ENCODE assay signal across 9 mouse cellular contexts in genomic region chr5:145234636-145235035, GRCm38 (mm10). TPM values are rescaled to one million over a fixed set of nuclear protein-coding genes. Genes with fewer than 3 reads are reported as not detected.
DNase-seq lines count a peak whose midpoint lies in the region; ATAC-seq and TF ChIP-seq lines count a peak whose summit lies in the region.
"Had no signal": no experiment of that assay in that cellular context is flagged by ENCODE, and none has a peak within 500 bp of the region (broad histone marks: within the 10 kb centered on the region; RNA-seq: fewer than 3 reads in every experiment).

No protein-coding gene starts in this region.

- peaks cover 14% of the 10 kb centered on the region for H3K4me1 ChIP-seq in kidney, embryonic 16.5 days (ENCODE audit: insufficient read depth, low read length)
- peaks cover 41% of the 10 kb centered on the region for H3K4me1 ChIP-seq in G1E (ENCODE audit: insufficient read depth, low read depth, low read length)

- no peak overlapping the region for H3K4me2 ChIP-seq in kidney, embryonic 16.5 days (replicated peaks; ENCODE audit: low read depth, low read length)
- H3K4me2 ChIP-seq: embryonic facial prominence, embryonic 15.5 days; liver, embryonic 13.5 days had no signal

- H3K9me3 ChIP-seq in kidney, embryonic 16.5 days (ENCODE audit: low read length) = no peaks in the 10 kb centered on the region
- H3K9me3 ChIP-seq in G1E (replicated peaks) = no peaks in the 10 kb centered on the region
- H3K9me3 ChIP-seq: embryonic facial prominence, embryonic 15.5 days; liver, embryonic 13.5 days had no signal

- H3K27ac ChIP-seq in kidney, embryonic 16.5 days (ENCODE audit: low read length) = no peak overlapping the region
- H3K27ac ChIP-seq: embryonic facial prominence, embryonic 15.5 days; liver, embryonic 13.5 days had no signal

- H3K27me3 ChIP-seq in kidney, embryonic 16.5 days (ENCODE audit: insufficient read depth, low read length) = no peaks in the 10 kb centered on the region
- H3K27me3 ChIP-seq in G1E (ENCODE audit: insufficient read depth, low read length) = no peaks in the 10 kb centered on the region
- H3K27me3 ChIP-seq: embryonic facial prominence, embryonic 15.5 days; liver, embryonic 13.5 days had no signal

- TF ChIP-seq CTCF in G1E (IDR thresholded peaks at IDR 0.05; ENCODE audit: low read depth, low read length) = 0 out of 2 replicates have a peak, but pooled peaks have one; percentile 23

- H3K4me3 ChIP-seq in kidney, embryonic 16.5 days (ENCODE audit: low read length) = no peak overlapping the region
- H3K4me3 ChIP-seq in G1E (ENCODE audit: low read depth, low read length) = no peak overlapping the region
- H3K4me3 ChIP-seq: embryonic facial prominence, embryonic 15.5 days; liver, embryonic 13.5 days had no signal

- ATAC-seq in kidney, embryonic 16.5 days (ENCODE audit: low FRiP score, low TSS enrichment) = no peak
- ATAC-seq in G1E (ENCODE audit: extremely low read depth, insufficient number of reproducible peaks, low FRiP score, poor library complexity, severe bottlenecking) = no peak

- peak; percentile 35 for DNase-seq in kidney, adult 18-20 months
- peak; percentile 57 to 59 for DNase-seq in B cell, adult 2 months
- no peak for DNase-seq in G1E (ENCODE audit: low spot score)
- peak; percentile 73 for DNase-seq in induced T-regulatory cell, adult 2 months (ENCODE audit: low read depth)
- peak; percentile 47 for DNase-seq in thymus, postnatal 14 days
- DNase-seq in ovary, adult 18-20 months (ENCODE audit: low spot score) = no peak
- DNase-seq: liver, embryonic 13.5 days had no signal

- H3K9ac ChIP-seq in kidney, embryonic 16.5 days (replicated peaks; ENCODE audit: low read length) = no peak overlapping the region
- H3K9ac ChIP-seq: embryonic facial prominence, embryonic 15.5 days; liver, embryonic 13.5 days had no signal

- peaks cover 37% of the 10 kb centered on the region for H3K36me3 ChIP-seq in kidney, embryonic 16.5 days (ENCODE audit: insufficient read depth, low read length)
- H3K36me3 ChIP-seq in G1E (replicated peaks) = peaks cover 66% of the 10 kb centered on the region

RNA-seq across cellular contexts. Expression of gene Zfp655, which starts 3.1 kb away (rescaled TPM):
- 35.3 and 36.0 TPM in 2 replicates for polyA plus RNA-seq in kidney, embryonic 16.5 days (2015; fragmentation: Nextera tagmentation; extraction: Ambion mirVana)
- total RNA-seq in G1E (2014; fragmentation: Nextera tagmentation) (124 and 145 TPM in 2 replicates), G1E (2017) (92.8 and 101 TPM in 2 replicates)
- polyA plus RNA-seq in G1E (2012) = 25.1 and 32.6 TPM in 2 replicates

RNA-seq across cellular contexts. Expression of gene Zkscan5, which starts 30.3 kb away (rescaled TPM):
- polyA plus RNA-seq in kidney, embryonic 16.5 days (2015; fragmentation: Nextera tagmentation; extraction: Ambion mirVana) = 16.2 and 17.2 TPM in 2 replicates
- total RNA-seq in G1E (2014; fragmentation: Nextera tagmentation) (13.7 and 14.6 TPM in 2 replicates), G1E (2017) (9.2 and 10.4 TPM in 2 replicates)
- polyA plus RNA-seq in G1E (2012) = 1.3 and 2.8 TPM in 2 replicates

RNA-seq across cellular contexts. Expression of gene Zkscan14, which starts 33.0 kb away (rescaled TPM):
- 11.4 and 11.6 TPM in 2 replicates for polyA plus RNA-seq in kidney, embryonic 16.5 days (2015; fragmentation: Nextera tagmentation; extraction: Ambion mirVana)
- total RNA-seq in G1E (2014; fragmentation: Nextera tagmentation) = 9.6 and 9.9 TPM in 2 replicates
- total RNA-seq in G1E (2017) = 21.3 and 22.2 TPM in 2 replicates
- polyA plus RNA-seq in G1E (2012) = 2.9 and 3.6 TPM in 2 replicates

RNA-seq across cellular contexts. Expression of gene Atp5j2, which starts 42.8 kb away (rescaled TPM):
- 679 and 701 TPM in 2 replicates for polyA plus RNA-seq in kidney, embryonic 16.5 days (2015; fragmentation: Nextera tagmentation; extraction: Ambion mirVana)
- total RNA-seq in G1E (2014; fragmentation: Nextera tagmentation) (133 and 170 TPM in 2 replicates), G1E (2017) (257 and 304 TPM in 2 replicates)
- 21.5 and 61.1 TPM in 2 replicates for polyA plus RNA-seq in G1E (2012)

RNA-seq across cellular contexts. Expression of gene Zscan25, which starts 45.7 kb away (rescaled TPM):
- polyA plus RNA-seq in kidney, embryonic 16.5 days (2015; fragmentation: Nextera tagmentation; extraction: Ambion mirVana) = 0.56 and 0.60 TPM in 2 replicates
- total RNA-seq in G1E (2014; fragmentation: Nextera tagmentation) (23.7 and 33.2 TPM in 2 replicates), G1E (2017) (9.2 and 10.0 TPM in 2 replicates)
- polyA plus RNA-seq in G1E (2012) = 34.7 and 44.8 TPM in 2 replicates

Comparison
In these comparisons a context has a peak if more than half of its experiments do, and no peak if none do; other contexts are left out.
1. DNase-seq: peak in kidney, adult 18-20 months (single experiment), B cell, adult 2 months (2 of 2), induced T-regulatory cell, adult 2 months (single experiment) and thymus, postnatal 14 days (single experiment); none in G1E (single experiment) and ovary, adult 18-20 months (single experiment).